Mouse (Mus musculus) forebrain, embryonic 14.5 days (tissue): ENCODE measurements around the gene Mex3d. TPM values are rescaled to one million over a fixed set of nuclear protein-coding genes. Genes with fewer than 3 reads are reported as not detected.
A peak's percentile ranks its signal among the peaks of the same experiment; 100 is the strongest.

Experiments used
- ATAC-seq: fragments of 200-750 bp; cut with Nextera tagmentation; 2 replicates; pipeline ENCODE4 v1.8.0; 2017; ENCODE audit warnings: mild to moderate bottlenecking, moderate library complexity
- DNase-seq: peaks from one replicate; pipeline ENCODE4 v3.0.0-alpha.2; 2015; ENCODE audit warnings: low spot score
- H3K27ac ChIP-seq: fragments of 300-500 bp; sonication (generic); 2 replicates; pipeline ENCODE4 v1.5.1; 2014; ENCODE audit warnings: low read depth, mild to moderate bottlenecking, control low read depth, low read length, moderate library complexity
- H3K27me3 ChIP-seq: fragments of 300-500 bp; sonication (generic); replicated peaks from 2 replicates; pipeline ENCODE4 v1.6.1; 2014; ENCODE audit warnings: low read length, control low read depth, mixed read lengths; ENCODE audit not compliant: control insufficient read depth, insufficient read depth
- H3K36me3 ChIP-seq: fragments of 300-500 bp; sonication (generic); 2 replicates; pipeline ENCODE4 v1.6.1; 2014; ENCODE audit warnings: low read length, control low read depth; ENCODE audit not compliant: control insufficient read depth, insufficient read depth
- H3K4me1 ChIP-seq: fragments of 300-500 bp; sonication (generic); 2 replicates; pipeline ENCODE4 v1.6.1; 2014; ENCODE audit warnings: antibody characterized with exemption, low read length, control low read depth; ENCODE audit not compliant: control insufficient read depth, insufficient read depth
- H3K4me2 ChIP-seq: fragments of 300-500 bp; sonication (generic); 2 replicates; pipeline ENCODE4 v1.6.1; 2014; ENCODE audit warnings: mild to moderate bottlenecking, control low read depth, low read length
- H3K4me3 ChIP-seq: fragments of 300-500 bp; sonication (generic); 2 replicates; pipeline ENCODE4 v1.5.1; 2014; ENCODE audit warnings: low read depth, low read length, control low read depth
- H3K9ac ChIP-seq: fragments of 300-500 bp; sonication (generic); 2 replicates; pipeline ENCODE4 v1.6.1; 2014; ENCODE audit warnings: mild to moderate bottlenecking, low read length, control low read depth, moderate library complexity
- H3K9me3 ChIP-seq: fragments of 300-500 bp; sonication (generic); replicated peaks from 2 replicates; pipeline ENCODE4 v1.6.1; 2016; ENCODE audit warnings: low read length, control low read depth, mixed read lengths; ENCODE audit not compliant: control insufficient read depth
- WGBS: fragments of 180-500 bp; shearing (Covaris S2); extraction: QIAGEN DNeasy Blood & Tissue Kit; methylation state at CpG from one replicate; pipeline ENCODE4 v1.1.7; 2014; 5-methylcytosine and 5-hydroxymethylcytosine counted together
- polyA plus RNA-seq: library from polyadenylated mRNA; unstranded; fragments of >200 nt; fragmentation: Nextera tagmentation; extraction: Ambion mirVana; gene quantifications from 2 replicates; pipeline ENCODE4 v1.2.1, GENCODE M21; 2014

The Mex3d gene
- polyA plus RNA-seq, 1 experiment from 2014 or later, result 17.8 TPM

DNA sequence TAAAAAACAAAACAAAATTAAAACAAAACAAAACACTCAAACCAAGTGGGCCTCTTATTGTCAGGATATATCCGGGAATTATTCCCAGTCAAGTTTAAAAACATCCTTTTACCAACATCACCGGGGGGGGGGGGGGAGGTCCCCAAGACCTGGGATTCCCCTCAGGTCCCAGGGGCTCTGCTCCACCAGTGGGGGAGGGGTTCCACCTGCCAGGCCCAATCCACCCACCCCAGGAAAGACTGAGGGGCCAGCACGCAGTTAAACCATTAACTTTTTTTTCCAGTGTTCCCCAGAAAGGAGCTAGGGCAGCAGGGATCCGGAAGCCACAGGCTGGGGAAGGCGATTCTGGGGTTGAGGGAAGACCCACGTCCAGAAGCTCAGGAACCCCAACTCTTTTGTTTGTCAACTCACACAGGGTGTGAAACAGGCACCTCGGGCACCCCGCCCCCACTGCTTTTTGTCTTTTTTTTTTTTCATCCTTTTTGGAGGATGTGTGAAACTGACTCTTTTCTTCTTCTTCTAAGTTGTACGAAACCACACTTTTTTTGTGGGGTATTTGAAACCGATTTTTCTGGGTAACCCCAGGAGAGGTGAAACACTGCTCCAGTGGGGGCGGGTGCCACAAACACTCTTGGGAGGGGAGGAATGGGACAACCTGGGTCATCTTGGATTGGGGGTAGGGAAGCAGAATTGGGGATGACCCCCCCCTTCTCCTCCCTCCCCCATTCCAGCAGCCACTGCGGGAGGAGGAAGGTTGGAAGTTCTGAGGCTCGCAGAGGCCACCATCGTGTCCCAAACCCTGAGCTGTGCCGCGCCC, 44.3 kb upstream of the Mex3d start:
- Histone ChIP-seq H3K36me3 (peaks cover 44% of the 10 kb centered on the region), H3K4me1 (peaks cover 5% of the 10 kb centered on the region; the same call in 1 of the 2 replicates), H3K9me3 (no peaks in the 10 kb centered on the region), H3K4me3 (peak overlapping the region; percentile 84), H3K27me3 (no peaks in the 10 kb centered on the region), H3K9ac (peak overlapping the region; percentile 96), H3K4me2 (peak overlapping the region; percentile 64), H3K27ac (peak overlapping the region; percentile 28; the same call in 1 of the 2 replicates)
- 15% methylated on average over 15 of the region's 16 CpGs for WGBS
- ATAC-seq (no peak), DNase-seq (no peak)

DNA sequence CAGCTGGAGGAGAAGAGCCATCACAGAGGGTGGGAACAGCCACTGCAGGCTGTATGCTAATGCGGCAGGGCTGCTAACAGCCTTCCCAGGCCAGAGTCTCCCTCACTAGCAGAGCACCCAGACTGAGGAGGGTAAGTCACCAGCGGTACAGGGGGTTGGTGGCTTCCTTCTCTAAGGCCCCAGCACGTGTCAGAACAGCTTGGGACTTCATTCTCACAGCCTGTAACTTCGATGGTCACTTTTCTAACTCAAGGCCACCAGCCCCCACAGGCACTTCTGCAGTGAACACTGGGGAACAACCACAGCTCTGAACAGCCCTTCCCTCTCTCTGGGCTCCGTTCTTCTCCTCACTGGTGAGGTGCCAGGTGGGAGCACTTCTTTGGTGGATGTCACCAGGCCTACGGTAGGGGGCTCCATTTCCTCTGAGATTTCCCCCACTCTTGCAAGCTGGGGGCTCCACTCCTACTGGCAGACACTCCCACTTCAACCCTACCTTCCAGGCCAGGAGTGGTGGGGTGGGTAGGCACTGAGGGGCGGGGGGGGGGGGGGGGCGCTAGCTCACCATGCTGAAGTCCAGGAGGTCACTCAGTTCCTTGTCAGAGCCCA, 43.0 kb upstream of the Mex3d start:
- Histone ChIP-seq H3K27me3 (no peaks in the 10 kb centered on the region), H3K4me3 (no peak overlapping the region), H3K27ac (no peak overlapping the region), H3K4me2 (0 out of 2 replicates have a peak overlapping the region, but pooled peaks have one; percentile 64), H3K36me3 (peaks cover 57% of the 10 kb centered on the region), H3K9ac (no peak overlapping the region), H3K9me3 (no peaks in the 10 kb centered on the region), H3K4me1 (peaks cover 5% of the 10 kb centered on the region; the same call in 1 of the 2 replicates)
- DNase-seq (no peak), ATAC-seq (no peak)
- WGBS, result 86% methylated on average over 8 of the region's 8 CpGs

DNA sequence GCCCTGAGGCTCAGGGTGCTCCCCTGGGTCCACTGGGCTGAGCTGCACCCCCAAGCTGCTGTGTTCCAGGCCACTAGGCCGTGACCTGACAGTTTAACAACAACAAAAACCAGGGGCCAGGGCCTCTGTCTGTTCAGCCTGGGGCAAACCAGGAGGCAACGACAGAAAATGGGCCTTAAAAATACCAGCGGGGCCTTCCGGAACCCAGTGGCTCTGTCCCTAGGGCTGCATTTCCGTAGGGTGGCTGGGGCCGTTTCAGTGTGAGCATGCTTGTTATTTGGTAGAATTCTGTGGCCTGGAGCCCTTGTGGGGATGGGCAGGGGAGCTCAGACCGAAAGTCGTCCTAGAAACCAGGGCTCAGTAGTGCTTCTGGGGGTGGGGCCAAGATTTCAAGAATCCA, 42.3 kb upstream of the Mex3d start:
- 81% methylated on average over 8 of the region's 8 CpGs for WGBS

DNA sequence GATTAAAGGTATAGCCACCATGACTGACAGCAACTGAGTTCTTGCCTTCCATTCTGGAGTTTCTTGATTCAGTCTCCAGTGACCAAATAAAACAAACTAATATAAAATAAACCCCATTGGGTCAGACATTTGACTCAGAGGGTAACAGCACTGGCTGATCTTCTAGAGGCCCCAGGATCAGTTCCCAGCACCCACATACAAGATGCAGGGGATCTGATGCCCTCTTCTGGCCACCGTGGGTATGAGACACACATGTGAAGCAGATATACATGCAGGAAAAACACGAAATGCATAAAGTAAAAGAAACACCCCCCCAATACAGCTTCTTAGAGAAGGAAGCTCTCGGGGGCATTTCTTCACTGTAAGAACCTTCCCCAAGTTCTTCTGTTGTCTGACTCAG, 37.6 kb upstream of the Mex3d start:
- no peak overlapping the region for H3K4me2 ChIP-seq
- H3K4me1 ChIP-seq, result peaks cover 8% of the 10 kb centered on the region
- H3K4me3 ChIP-seq, result no peak overlapping the region
- H3K9me3 ChIP-seq, result no peaks in the 10 kb centered on the region
- no peak overlapping the region for H3K27ac ChIP-seq
- WGBS, result 95% methylated on average over 3 of the region's 3 CpGs
- H3K27me3 ChIP-seq, result no peaks in the 10 kb centered on the region
- ATAC-seq, result no peak
- H3K9ac ChIP-seq, result no peak overlapping the region
- peaks cover 91% of the 10 kb centered on the region for H3K36me3 ChIP-seq
- no peak for DNase-seq

More for the DNA sequence above, 42.3 kb upstream of the Mex3d start:
- peaks cover 5% of the 10 kb centered on the region; the same call in 1 of the 2 replicates for H3K4me1 ChIP-seq
- H3K9me3 ChIP-seq, result no peaks in the 10 kb centered on the region
- H3K27ac ChIP-seq, result no peak overlapping the region
- no peak overlapping the region for H3K4me2 ChIP-seq
- H3K9ac ChIP-seq, result no peak overlapping the region
- ATAC-seq, result no peak
- H3K4me3 ChIP-seq, result no peak overlapping the region
- no peaks in the 10 kb centered on the region for H3K27me3 ChIP-seq
- H3K36me3 ChIP-seq, result peaks cover 64% of the 10 kb centered on the region
- DNase-seq, result no peak

DNA sequence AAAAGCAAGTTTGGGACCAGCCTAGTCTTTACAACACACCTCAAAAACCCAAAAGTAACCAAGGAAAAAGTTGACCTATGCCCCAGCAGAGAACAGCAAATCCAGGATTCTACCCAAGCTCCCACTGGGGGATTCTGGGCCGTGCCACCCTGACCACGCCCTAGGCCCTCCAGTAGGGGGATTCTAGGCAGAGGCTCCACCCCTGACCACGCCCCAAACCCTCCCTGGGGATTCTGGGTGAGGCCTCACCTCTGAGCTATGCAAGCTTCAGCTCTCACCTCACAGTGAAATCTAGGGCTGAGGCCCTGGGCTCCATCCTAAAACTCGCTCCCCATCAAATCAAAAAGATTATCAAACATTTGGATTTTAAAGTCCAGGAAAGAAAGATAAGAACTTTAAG, 36.1 kb upstream of the Mex3d start:
- Histone ChIP-seq H3K27me3 (no peaks in the 10 kb centered on the region), H3K4me2 (no peak overlapping the region), H3K27ac (peak overlapping the region; percentile 52), H3K4me3 (no peak overlapping the region), H3K9ac (no peak overlapping the region), H3K9me3 (no peaks in the 10 kb centered on the region), H3K36me3 (peaks cover 91% of the 10 kb centered on the region), H3K4me1 (peaks cover 18% of the 10 kb centered on the region)
- ATAC-seq (no peak), DNase-seq (peak; percentile 29)
- 41% methylated on average over 4 of the region's 4 CpGs for WGBS

DNA sequence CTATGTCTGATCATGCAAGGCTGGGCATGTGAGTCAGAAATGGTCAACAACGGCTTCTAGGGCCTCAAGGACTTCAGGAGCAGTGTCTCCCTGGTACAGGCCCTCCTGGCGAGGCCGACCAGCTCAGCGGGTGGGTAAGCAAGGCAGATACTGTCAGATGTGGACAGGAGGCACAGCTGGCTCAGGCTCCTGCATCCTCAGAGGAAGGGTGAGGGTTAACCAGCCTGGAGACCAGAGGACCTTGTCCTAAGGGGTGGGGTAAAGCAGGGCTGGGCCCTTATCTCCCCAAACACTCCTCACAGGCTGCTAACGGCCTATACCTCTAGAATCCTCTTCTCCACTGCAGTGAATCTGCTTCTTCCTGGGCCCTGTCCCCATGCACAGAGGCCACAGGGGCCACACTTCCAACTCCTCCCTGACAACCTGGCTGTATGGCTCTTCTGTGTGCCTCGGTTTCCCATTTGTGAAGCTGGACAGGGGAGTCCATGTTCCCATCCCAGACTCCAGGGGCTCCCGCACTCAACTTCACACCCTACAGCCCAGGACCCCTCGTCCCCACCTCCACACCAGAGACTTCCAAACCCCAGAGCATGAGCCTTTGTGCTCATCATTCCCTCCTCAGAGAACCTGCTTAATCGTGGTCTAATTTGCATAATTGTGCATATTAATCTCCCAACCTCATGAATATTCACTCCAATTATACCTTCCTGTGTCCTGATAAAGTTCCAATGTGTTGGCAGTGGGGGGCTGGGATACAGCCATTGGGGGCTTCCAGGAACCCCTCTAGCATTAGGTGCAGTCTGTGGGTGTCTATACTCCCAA, 34.4 kb upstream of the Mex3d start:
- H3K9me3 ChIP-seq, result no peaks in the 10 kb centered on the region
- H3K4me3 ChIP-seq, result no peak overlapping the region
- no peaks in the 10 kb centered on the region for H3K27me3 ChIP-seq
- H3K4me1 ChIP-seq, result peaks cover 21% of the 10 kb centered on the region
- 75% methylated on average over 9 of the region's 9 CpGs for WGBS
- ATAC-seq, result peak; percentile 54
- peak; percentile 59 for DNase-seq
- peak overlapping the region; percentile 79 for H3K27ac ChIP-seq
- H3K4me2 ChIP-seq, result peak overlapping the region; percentile 19; the same call in 1 of the 2 replicates
- H3K36me3 ChIP-seq, result peaks cover 91% of the 10 kb centered on the region
- H3K9ac ChIP-seq, result no peak overlapping the region

DNA sequence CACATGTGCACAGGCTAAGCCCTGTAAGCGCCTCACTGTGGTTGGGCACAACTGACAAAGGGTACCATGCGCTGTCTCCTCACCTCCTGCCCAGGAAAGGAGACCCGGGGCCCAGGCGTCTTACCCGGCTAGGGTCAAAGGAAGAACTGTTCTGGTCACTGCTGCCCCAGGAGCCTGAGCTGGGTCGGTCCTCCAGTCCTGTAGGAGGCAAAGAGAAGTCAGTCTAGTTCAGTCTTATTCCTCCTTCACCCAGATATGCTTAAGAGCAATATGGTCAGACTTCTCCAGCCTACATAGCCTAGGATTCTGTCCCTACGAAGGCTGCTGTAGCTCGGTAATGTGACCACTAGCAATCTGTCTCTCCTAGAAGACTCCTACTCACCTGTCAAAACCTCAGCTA, 33.7 kb upstream of the Mex3d start:
- no peak overlapping the region for H3K9ac ChIP-seq
- H3K9me3 ChIP-seq, result no peaks in the 10 kb centered on the region
- DNase-seq, result no peak
- 94% methylated on average over 8 of the region's 8 CpGs for WGBS
- peaks cover 21% of the 10 kb centered on the region for H3K4me1 ChIP-seq
- peak overlapping the region; percentile 79; the same call in 1 of the 2 replicates for H3K27ac ChIP-seq
- H3K27me3 ChIP-seq, result no peaks in the 10 kb centered on the region
- no peak overlapping the region for H3K4me2 ChIP-seq
- H3K36me3 ChIP-seq, result peaks cover 91% of the 10 kb centered on the region
- ATAC-seq, result no peak
- H3K4me3 ChIP-seq, result no peak overlapping the region

DNA sequence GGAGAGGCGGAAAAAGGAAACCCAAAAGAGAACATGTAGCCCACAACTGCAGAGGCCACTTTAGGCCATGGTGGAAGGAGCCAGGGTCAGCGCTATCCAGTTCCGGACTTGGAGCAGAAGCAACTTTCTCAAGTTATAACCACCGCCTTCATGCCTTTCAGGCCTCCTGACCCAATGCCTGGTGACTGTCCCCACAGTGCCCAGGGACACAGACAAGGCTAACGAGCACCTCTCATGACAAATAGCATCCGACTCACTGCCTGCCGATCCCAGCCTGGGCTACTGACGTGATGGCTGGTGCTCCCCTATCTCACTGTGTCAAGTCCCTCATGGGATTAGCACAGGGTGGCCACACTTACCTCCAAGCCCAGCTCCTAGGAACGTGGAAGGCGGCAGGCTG, 33.3 kb upstream of the Mex3d start:
- H3K27me3 ChIP-seq, result no peaks in the 10 kb centered on the region
- 90% methylated on average over 10 of the region's 10 CpGs for WGBS
- H3K4me1 ChIP-seq, result peaks cover 21% of the 10 kb centered on the region
- DNase-seq (no peak), ATAC-seq (no peak)
- peaks cover 91% of the 10 kb centered on the region for H3K36me3 ChIP-seq
- H3K4me2 ChIP-seq, result no peak overlapping the region
- 0 out of 2 replicates have a peak overlapping the region, but pooled peaks have one; percentile 79 for H3K27ac ChIP-seq
- H3K9ac ChIP-seq, result no peak overlapping the region
- H3K4me3 ChIP-seq, result no peak overlapping the region
- H3K9me3 ChIP-seq, result no peaks in the 10 kb centered on the region
